Mouse (Mus musculus): ENCODE results near the gene Ptchd4. TPM values are rescaled to one million over a fixed set of nuclear protein-coding genes. Genes with fewer than 3 reads are reported as not detected.

Ptchd4 gene
- 0.12 TPM for polyA plus RNA-seq (2014; fragmentation: Illumina TruSeq; extraction: RNeasy Lipid Tissue Mini Kit (QIAGEN cat#74804); ENCODE audit: low read depth, low replicate concordance)

DNA sequence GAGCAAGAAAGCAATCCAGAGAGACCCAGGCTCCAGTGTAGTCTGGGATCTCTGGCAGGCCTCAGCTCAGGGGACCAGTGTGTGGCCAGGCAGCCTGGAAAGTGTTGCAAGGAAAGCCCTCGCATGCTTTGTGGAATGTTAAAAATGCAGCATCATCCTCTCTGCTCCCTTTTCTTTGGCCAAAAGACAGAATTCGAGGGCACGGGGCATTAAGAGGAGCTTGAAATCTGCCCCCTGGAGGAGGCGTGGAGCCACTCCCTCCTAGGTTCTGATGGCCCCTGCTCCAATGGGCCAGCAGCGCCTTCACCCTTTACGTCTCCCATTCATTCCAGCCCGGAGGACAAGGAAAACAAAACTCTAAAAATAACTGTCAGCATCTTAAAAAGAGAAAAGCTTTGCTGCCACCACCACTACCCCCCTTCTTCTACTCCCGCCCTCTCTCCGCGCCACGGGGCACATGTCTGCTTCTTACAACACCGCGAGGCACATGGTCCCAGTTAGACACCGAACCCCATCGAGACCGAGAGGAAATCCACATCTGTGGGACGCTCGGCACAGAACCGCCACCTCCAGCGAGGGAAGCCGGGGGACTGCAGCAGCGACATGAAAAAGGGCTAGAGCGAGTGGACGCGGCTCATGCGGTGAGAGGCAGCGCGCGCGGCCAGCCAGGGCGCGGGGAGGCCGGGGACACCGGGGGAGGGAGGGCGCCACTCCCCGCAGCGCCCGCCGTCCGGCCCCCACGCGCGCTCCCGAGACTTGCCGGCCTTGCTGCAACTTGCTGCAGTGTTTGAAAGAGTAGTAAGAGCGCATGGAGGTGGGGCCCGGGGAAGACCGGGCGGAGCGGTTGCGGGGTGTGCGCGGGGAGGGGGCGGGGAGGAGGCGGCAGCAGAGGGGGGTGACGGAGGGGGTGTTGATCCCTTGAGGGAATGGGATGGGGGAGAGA is at the start of gene Ptchd4:
Gene Ptchd4 (plus strand): TSS at position 279 of the 943 bp plus-strand sequence.

